Mouse (Mus musculus) brown adipose tissue, adult 24 weeks (tissue): ENCODE measurements around the gene Gm45799. TPM values are rescaled to one million over a fixed set of nuclear protein-coding genes. Genes with fewer than 3 reads are reported as not detected.

Experiments
- H3K27ac ChIP-seq: fragments of 200-500 bp; replicated peaks from 2 replicates; pipeline ENCODE4 v1.5.1; 2012; ENCODE audit warnings: low read depth, mild to moderate bottlenecking, low read length
- H3K4me1 ChIP-seq: fragments of 200-500 bp; 2 replicates; pipeline ENCODE4 v1.6.1; 2012; ENCODE audit warnings: low read length, mixed read lengths; ENCODE audit not compliant: control insufficient read depth, insufficient read depth, insufficient read length
- H3K4me3 ChIP-seq: fragments of 200-500 bp; 2 replicates; pipeline ENCODE4 v1.5.1; 2012; ENCODE audit warnings: low read depth, mild to moderate bottlenecking, low read length, moderate library complexity; ENCODE audit not compliant: insufficient read depth
- polyA plus RNA-seq: library from polyadenylated mRNA; stranded (reverse); fragments of >200 nt; gene quantifications from 2 replicates; pipeline ENCODE4 v1.2.4, GENCODE M21; 2012; ENCODE audit not compliant: missing spikeins, insufficient read depth, insufficient read length

Gm45799 gene
- polyA plus RNA-seq, 1 experiment = 6.7 TPM

DNA sequence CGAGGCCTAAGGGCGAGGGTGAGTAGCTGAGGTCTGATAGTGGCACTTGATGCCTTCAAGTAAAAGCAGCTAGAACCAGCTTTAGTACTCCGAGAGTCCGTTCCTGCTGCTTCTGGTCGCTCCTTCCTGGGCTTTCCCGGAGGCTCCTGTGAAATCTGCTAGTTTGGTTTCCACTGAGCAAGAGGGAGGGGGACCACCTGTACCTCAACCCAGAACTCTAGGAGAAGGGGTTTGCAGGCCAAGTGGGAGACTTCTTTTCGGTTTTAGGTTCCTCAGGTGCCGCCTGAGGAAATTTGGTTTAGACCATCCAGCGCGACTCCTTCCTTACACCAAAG, 6.6 kb upstream of the Gm45799 start:
- Histone ChIP-seq H3K4me3 (peak overlapping the region; percentile 60), H3K4me1 (peaks cover 12% of the 10 kb centered on the region), H3K27ac (peak overlapping the region; percentile 75)

- H3K27ac ChIP-seq = no peak overlapping the region
- H3K4me3 ChIP-seq = no peak overlapping the region
- H3K4me1 ChIP-seq = peaks cover 9% of the 10 kb centered on the region
Observed at GRCm38 (mm10) chr7:105634272-105634920, 6.0 kb upstream of the Gm45799 start.

DNA sequence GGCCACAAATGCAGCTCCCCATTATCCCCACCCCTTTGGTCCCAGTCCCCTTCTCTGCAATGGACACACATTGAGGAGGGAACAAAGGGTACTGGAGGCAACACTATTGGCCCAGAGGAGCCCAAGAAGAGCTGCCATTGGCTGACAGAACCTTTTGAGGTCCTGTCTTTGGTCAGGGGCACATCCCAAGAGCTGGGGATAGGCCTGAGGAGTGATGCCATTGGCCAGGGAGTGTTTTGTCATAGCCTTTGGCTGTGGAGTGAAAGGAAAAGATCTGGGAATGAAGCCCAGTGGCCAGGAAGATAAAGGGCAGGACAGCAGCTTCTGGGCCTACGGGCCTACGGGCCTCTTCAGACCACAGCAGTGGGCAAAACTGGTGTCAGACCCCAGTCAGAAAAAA, 4.6 kb upstream of the Gm45799 start:
- Histone ChIP-seq H3K4me3 (no peak overlapping the region), H3K27ac (no peak overlapping the region), H3K4me1 (peaks cover 6% of the 10 kb centered on the region)

DNA sequence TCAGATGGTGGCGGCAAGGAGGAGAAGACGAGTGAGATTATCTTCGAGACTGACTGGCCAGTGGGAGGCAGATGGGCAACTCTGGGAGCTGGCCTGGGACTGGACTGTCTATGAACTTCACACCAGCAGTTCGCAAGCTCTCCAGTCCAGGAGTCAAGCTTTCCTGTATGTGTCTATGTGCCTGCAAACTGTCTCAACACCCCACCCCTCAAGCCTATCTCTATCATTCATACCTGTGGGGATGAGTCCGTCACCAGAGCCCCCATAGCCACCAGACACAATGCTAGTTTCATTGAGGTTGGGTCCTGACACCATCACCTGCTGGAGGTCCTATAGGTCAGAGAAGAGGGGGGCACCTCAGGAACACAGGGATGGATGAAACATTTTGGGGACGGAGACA, 1.6 kb upstream of the Gm45799 start:
- peaks cover 5% of the 10 kb centered on the region for H3K4me1 ChIP-seq
- H3K27ac ChIP-seq = no peak overlapping the region
- no peak overlapping the region for H3K4me3 ChIP-seq

- no peak overlapping the region for H3K27ac ChIP-seq
Observed at GRCm38 (mm10) chr7:105639304-105639703, 1.0 kb upstream of the Gm45799 start.

GRCm38 (mm10) chr7:105639756-105640155, 596 bp upstream of the Gm45799 start, which contains the start of gene Timm10b:
Gene Timm10b (plus strand): TSS chr7:105640056.
- H3K4me3 ChIP-seq = peak within 1 kb of the TSS; percentile 88
- peak within 1 kb of the TSS; percentile 92 for H3K27ac ChIP-seq
- peaks cover 5% of the 10 kb centered on the region for H3K4me1 ChIP-seq

More at GRCm38 (mm10) chr7:105639304-105639703, 1.0 kb upstream of the Gm45799 start:
- H3K4me1 ChIP-seq = peaks cover 5% of the 10 kb centered on the region
- peak overlapping the region; percentile 79 for H3K4me3 ChIP-seq

- Histone ChIP-seq H3K4me3 (peak overlapping the region; percentile 88), H3K4me1 (peaks cover 5% of the 10 kb centered on the region), H3K27ac (peak overlapping the region; percentile 92)
Observed at GRCm38 (mm10) chr7:105640894-105641255, 523 bp downstream of the Gm45799 start.

DNA sequence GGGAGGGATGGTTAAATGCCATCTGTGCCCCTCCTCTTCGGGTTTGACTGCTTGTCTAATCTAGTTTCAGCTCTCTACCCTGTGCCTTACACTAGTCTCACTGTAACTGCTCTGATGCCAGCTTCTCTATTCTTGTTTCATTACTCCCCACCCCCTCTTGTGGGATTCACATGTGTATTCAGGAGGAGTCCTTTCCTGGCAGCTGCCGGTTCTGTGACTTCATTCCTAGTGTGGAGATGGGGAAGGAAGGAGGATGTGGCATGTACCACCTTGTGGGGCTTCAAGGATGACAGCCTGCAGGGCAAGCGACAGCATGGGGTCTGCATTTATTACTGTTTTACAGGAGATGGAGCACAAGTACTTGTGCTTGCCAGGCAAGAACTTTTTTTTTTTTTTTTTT, 1.6 kb downstream of the Gm45799 start:
- Histone ChIP-seq H3K27ac (peak overlapping the region; percentile 93), H3K4me1 (peaks cover 5% of the 10 kb centered on the region), H3K4me3 (peak overlapping the region; percentile 88)

DNA sequence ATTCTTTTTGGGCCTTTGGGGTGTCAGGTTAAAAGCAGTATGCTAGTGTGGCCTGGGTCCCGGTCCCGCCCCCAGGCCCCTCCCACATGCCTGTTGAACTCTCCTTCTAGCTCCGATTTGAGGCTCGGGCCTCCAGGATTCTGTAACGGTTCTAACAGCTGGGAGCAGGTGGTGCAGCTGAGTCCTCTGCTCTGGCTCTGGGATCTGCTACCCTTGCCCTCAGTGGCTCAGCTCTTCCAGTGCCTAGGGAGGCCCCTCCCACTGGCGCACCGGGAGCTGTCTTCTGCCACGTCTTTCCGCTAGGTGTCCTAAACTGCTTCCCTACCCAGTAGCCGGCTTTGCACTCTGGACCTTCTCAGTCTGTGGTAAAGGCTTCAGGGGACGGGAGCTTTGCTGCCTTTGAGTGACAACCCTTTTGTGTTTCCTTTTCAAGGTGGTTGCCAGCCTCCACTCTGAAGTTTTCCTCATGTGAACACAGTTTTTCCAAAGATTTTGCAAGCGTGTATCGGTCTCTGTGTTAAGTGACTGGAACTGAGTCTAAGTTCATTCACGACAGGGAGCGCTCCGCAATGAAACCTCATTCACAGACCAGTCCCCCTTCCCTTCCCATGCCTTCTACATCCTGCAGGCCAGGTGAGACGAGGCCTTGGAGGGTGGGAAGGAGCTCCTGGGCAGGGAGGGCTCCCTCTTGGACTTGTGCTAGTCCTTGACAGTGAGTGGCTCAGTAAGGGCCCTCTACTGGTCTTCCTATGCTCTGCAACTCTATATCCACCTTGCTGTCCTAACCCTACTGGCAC, 10.5 kb downstream of the Gm45799 start, which contains the start of gene Dnhd1:
Dnhd1 (plus strand) TSS at position 189 of the 797 bp plus-strand sequence.
- no peaks in the 10 kb centered on the region for H3K4me1 ChIP-seq
- H3K27ac ChIP-seq = peak within 1 kb of the TSS; percentile 29
- H3K4me3 ChIP-seq = peak within 1 kb of the TSS; percentile 54

GRCm38 (mm10) chr7:105685541-105686197, 45.3 kb downstream of the Gm45799 start:
- Histone ChIP-seq H3K4me3 (no peak overlapping the region), H3K27ac (no peak overlapping the region), H3K4me1 (no peaks in the 10 kb centered on the region)

GRCm38 (mm10) chr7:105690875-105691274, 50.5 kb downstream of the Gm45799 start:
- no peak overlapping the region for H3K4me3 ChIP-seq
- H3K27ac ChIP-seq = no peak overlapping the region
- H3K4me1 ChIP-seq = no peaks in the 10 kb centered on the region

GRCm38 (mm10) chr7:105703184-105703583, 62.8 kb downstream of the Gm45799 start:
- H3K4me3 ChIP-seq = no peak overlapping the region
- H3K4me1 ChIP-seq = no peaks in the 10 kb centered on the region
- no peak overlapping the region for H3K27ac ChIP-seq

GRCm38 (mm10) chr7:105703816-105704215, 63.5 kb downstream of the Gm45799 start:
- Histone ChIP-seq H3K4me3 (no peak overlapping the region), H3K4me1 (no peaks in the 10 kb centered on the region), H3K27ac (no peak overlapping the region)

DNA sequence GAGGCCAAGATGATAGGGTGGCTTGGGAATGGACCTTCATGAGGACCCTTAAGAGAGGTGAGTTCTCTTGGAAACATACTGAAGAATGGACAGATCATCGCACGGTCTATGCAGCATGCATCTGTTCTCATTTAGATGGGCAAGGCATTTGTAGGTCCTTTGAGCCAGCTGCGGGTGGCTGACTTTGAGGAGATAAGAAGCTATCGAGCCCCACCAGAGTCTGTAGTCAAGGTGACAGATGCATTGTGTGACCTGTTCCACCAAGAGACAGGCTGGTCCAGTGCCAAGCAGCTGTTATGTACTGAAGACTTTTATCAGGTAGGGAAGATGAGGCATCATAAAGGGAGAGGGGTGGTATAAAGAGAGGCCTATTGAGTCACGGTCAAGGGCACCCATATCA, 68.4 kb downstream of the Gm45799 start:
- Histone ChIP-seq H3K4me1 (no peaks in the 10 kb centered on the region), H3K27ac (no peak overlapping the region), H3K4me3 (no peak overlapping the region)

DNA sequence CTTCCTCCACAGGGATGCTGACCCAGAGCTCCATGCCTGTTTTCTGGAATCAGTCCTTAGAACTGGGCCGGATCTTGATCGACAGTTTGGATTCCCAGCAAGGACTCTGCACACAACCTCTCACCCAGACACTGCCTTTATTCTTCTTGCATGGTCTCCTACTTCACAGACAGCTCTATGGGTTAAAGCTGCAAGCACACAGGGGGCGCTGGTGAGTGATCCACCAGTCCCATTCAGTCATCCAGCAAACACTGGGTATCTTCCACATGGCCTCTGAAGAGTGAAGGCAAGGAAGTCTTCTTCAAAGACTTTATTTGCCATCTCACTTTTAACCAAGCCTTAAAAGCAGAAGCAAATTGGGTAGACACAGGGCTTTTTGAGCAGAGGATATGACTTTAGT, 75.0 kb downstream of the Gm45799 start:
- H3K27ac ChIP-seq = no peak overlapping the region
- no peak overlapping the region for H3K4me3 ChIP-seq
- no peaks in the 10 kb centered on the region for H3K4me1 ChIP-seq
